Comparison of ENCODE assay signal across 18 mouse cellular contexts in the genomic region with DNA sequence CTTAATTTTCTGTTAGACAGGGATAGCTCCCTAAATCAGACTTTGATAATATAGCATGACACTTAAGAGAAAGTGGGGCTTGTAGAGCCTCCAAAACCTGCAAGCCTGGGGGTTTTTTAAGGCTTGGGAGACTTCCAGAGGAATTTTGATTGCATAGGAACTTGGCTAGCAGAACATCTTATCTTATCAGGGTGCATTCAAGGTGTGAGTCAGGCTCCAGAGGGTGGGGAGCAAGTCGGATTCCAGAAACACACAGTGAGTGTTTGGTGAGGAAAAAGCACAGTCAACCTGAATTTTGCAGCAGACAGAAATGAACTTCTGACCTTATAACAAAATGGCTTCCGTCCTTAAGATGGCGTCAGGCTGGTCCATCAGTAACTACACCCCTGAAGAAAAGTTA. TPM values are rescaled to one million over a fixed set of nuclear protein-coding genes. Genes with fewer than 3 reads are reported as not detected.
DNase-seq lines count a peak whose midpoint lies in the region; ATAC-seq and TF ChIP-seq lines count a peak whose summit lies in the region.
"Had no signal": no experiment of that assay in that cellular context is flagged by ENCODE, and none has a peak within 500 bp of the region (broad histone marks: within the 10 kb centered on the region; RNA-seq: fewer than 3 reads in every experiment).

No protein-coding gene starts in this region.

- H3K4me2 ChIP-seq in heart, postnatal 0 days (ENCODE audit: low read depth, low read length) = no peak overlapping the region
- H3K4me2 ChIP-seq in lung, embryonic 16.5 days (ENCODE audit: low read depth, low read length) = no peak overlapping the region
- H3K4me2 ChIP-seq in stomach, embryonic 15.5 days = no peak overlapping the region
- no peak overlapping the region for H3K4me2 ChIP-seq in forebrain, postnatal 0 days (ENCODE audit: low read depth)
- H3K4me2 ChIP-seq: embryonic facial prominence, embryonic 13.5 days; forebrain, embryonic 15.5 days; hindbrain, embryonic 14.5 days; kidney, embryonic 15.5 days; liver, embryonic 11.5 days had no signal

- 0 out of 2 replicates have a peak, but pooled peaks cover 4% of the 10 kb centered on the region for H3K4me1 ChIP-seq in heart, postnatal 0 days (ENCODE audit: control insufficient read depth, insufficient read depth)
- no peaks in the 10 kb centered on the region for H3K4me1 ChIP-seq in lung, embryonic 16.5 days (replicated peaks; ENCODE audit: control insufficient read depth, insufficient read depth, low read length)
- no peaks in the 10 kb centered on the region for H3K4me1 ChIP-seq in stomach, embryonic 15.5 days
- no peaks in the 10 kb centered on the region for H3K4me1 ChIP-seq in forebrain, postnatal 0 days (ENCODE audit: insufficient read depth)
- H3K4me1 ChIP-seq: embryonic facial prominence, embryonic 13.5 days; forebrain, embryonic 15.5 days had no signal

- no peak for ATAC-seq in heart, postnatal 0 days (ENCODE audit: insufficient read depth, low read depth)
- ATAC-seq in lung, embryonic 16.5 days (ENCODE audit: low read depth) = peak; percentile 44; the same call in 1 of the 2 replicates
- peak; percentile 77; the same call in 1 of the 2 replicates for ATAC-seq in stomach, embryonic 15.5 days (ENCODE audit: insufficient read depth, low FRiP score, low read depth)
- ATAC-seq in forebrain, postnatal 0 days = no peak
- ATAC-seq: forebrain, embryonic 15.5 days had no signal

- H3K9ac ChIP-seq in heart, postnatal 0 days (replicated peaks; ENCODE audit: low read depth, low read length) = no peak overlapping the region
- no peak overlapping the region for H3K9ac ChIP-seq in lung, embryonic 16.5 days (ENCODE audit: low read length)
- no peak overlapping the region for H3K9ac ChIP-seq in stomach, embryonic 15.5 days
- H3K9ac ChIP-seq in forebrain, postnatal 0 days = no peak overlapping the region
- H3K9ac ChIP-seq: embryonic facial prominence, embryonic 13.5 days; forebrain, embryonic 15.5 days; hindbrain, embryonic 14.5 days; kidney, embryonic 15.5 days had no signal

- H3K36me3 ChIP-seq in heart, postnatal 0 days (replicated peaks; ENCODE audit: control insufficient read depth, insufficient read depth, low read length) = no peaks in the 10 kb centered on the region
- no peaks in the 10 kb centered on the region for H3K36me3 ChIP-seq in lung, embryonic 16.5 days (ENCODE audit: control insufficient read depth, insufficient read depth, low read length)
- no peaks in the 10 kb centered on the region for H3K36me3 ChIP-seq in stomach, embryonic 15.5 days
- H3K36me3 ChIP-seq in forebrain, postnatal 0 days (ENCODE audit: insufficient read depth) = no peaks in the 10 kb centered on the region
- H3K36me3 ChIP-seq: embryonic facial prominence, embryonic 13.5 days; forebrain, embryonic 15.5 days; kidney, embryonic 15.5 days had no signal

- TF ChIP-seq EP300 in heart, postnatal 0 days (IDR thresholded peaks at IDR 0.05; ENCODE audit: low read depth) = no peak

- H3K27me3 ChIP-seq in heart, postnatal 0 days (ENCODE audit: control insufficient read depth, insufficient read depth, low read length) = no peaks in the 10 kb centered on the region
- no peaks in the 10 kb centered on the region for H3K27me3 ChIP-seq in lung, embryonic 16.5 days (ENCODE audit: control insufficient read depth, insufficient read depth, low read depth, low read length)
- H3K27me3 ChIP-seq in stomach, embryonic 15.5 days (replicated peaks) = no peaks in the 10 kb centered on the region
- H3K27me3 ChIP-seq in forebrain, postnatal 0 days (ENCODE audit: insufficient read depth, low read length) = no peaks in the 10 kb centered on the region
- H3K27me3 ChIP-seq: embryonic facial prominence, embryonic 13.5 days; forebrain, embryonic 15.5 days; kidney, embryonic 15.5 days had no signal

- DNase-seq in heart, postnatal 0 days (ENCODE audit: low spot score) = no peak
- DNase-seq in heart, postnatal 14 days = no peak
- DNase-seq in NIH3T3 (ENCODE audit: low read depth) = peak; percentile 66
- no peak for DNase-seq in forebrain, postnatal 0 days
- DNase-seq in spleen, adult 12 weeks (ENCODE audit: low spot score) = no peak
- DNase-seq: adrenal gland, adult 2 months; B cell, adult 2 months; cerebellum, adult 9-10 months; right cerebral cortex, postnatal 25 days; thymus, adult 18-20 months; thymus, postnatal 4 days had no signal

- no peaks in the 10 kb centered on the region for H3K9me3 ChIP-seq in heart, postnatal 0 days (replicated peaks; ENCODE audit: control insufficient read depth, low read length)
- no peaks in the 10 kb centered on the region for H3K9me3 ChIP-seq in lung, embryonic 16.5 days (ENCODE audit: control insufficient read depth, low read length)
- H3K9me3 ChIP-seq in stomach, embryonic 15.5 days = no peaks in the 10 kb centered on the region
- no peaks in the 10 kb centered on the region for H3K9me3 ChIP-seq in forebrain, postnatal 0 days (ENCODE audit: low read length)
- H3K9me3 ChIP-seq: embryonic facial prominence, embryonic 13.5 days; forebrain, embryonic 15.5 days; kidney, embryonic 15.5 days had no signal

- no peak overlapping the region for H3K4me3 ChIP-seq in heart, postnatal 0 days (ENCODE audit: low read depth, low read length)
- no peak overlapping the region for H3K4me3 ChIP-seq in lung, embryonic 16.5 days (ENCODE audit: low read length)
- H3K4me3 ChIP-seq in stomach, embryonic 15.5 days (replicated peaks) = no peak overlapping the region
- H3K4me3 ChIP-seq in forebrain, postnatal 0 days (ENCODE audit: low read depth, low read length) = no peak overlapping the region
- H3K4me3 ChIP-seq: embryonic facial prominence, embryonic 13.5 days; forebrain, embryonic 15.5 days; kidney, embryonic 15.5 days had no signal

- peak overlapping the region; percentile 34; the same call in 1 of the 2 replicates for H3K27ac ChIP-seq in heart, postnatal 0 days (ENCODE audit: low read depth)
- peak overlapping the region; percentile 43 for H3K27ac ChIP-seq in lung, embryonic 16.5 days (ENCODE audit: low read length)
- no peak overlapping the region for H3K27ac ChIP-seq in stomach, embryonic 15.5 days
- no peak overlapping the region for H3K27ac ChIP-seq in forebrain, postnatal 0 days (ENCODE audit: low read depth, low read length)
- H3K27ac ChIP-seq: embryonic facial prominence, embryonic 13.5 days; forebrain, embryonic 15.5 days; hindbrain, embryonic 14.5 days; kidney, embryonic 15.5 days had no signal

- no peak for TF ChIP-seq CTCF in heart, postnatal 0 days (IDR thresholded peaks at IDR 0.05; ENCODE audit: low read depth)
- TF ChIP-seq CTCF in forebrain, postnatal 0 days (IDR thresholded peaks at IDR 0.05; ENCODE audit: low read depth) = no peak

- intact Hi-C loops in heart, postnatal 14 days (cut with DNase I) = no loop called here

- WGBS in heart, postnatal 0 days = 46% methylated on average over 3 of the region's 3 CpGs
- WGBS in lung, embryonic 16.5 days = 47% methylated on average over 3 of the region's 3 CpGs
- 49% methylated on average over 3 of the region's 3 CpGs for WGBS in stomach, embryonic 15.5 days
- WGBS in forebrain, postnatal 0 days = 89% methylated on average over 3 of the region's 3 CpGs

RNA-seq across cellular contexts. Expression of gene Tnfrsf21, which starts 34.5 kb away (rescaled TPM):
- total RNA-seq in heart, postnatal 0 days (2014; rRNA removed; ENCODE audit: low replicate concordance) = 8.2 and 10.6 TPM in 2 replicates
- 5.8 and 6.3 TPM in 2 replicates for polyA plus RNA-seq in heart, postnatal 0 days (2015; fragmentation: Nextera tagmentation; extraction: Ambion mirVana)
- total RNA-seq in heart, postnatal 14 days (2021) = 10 to 100 TPM; 17.6 to 18.6 TPM
- 40.4 and 45.0 TPM in 2 replicates for polyA plus RNA-seq in lung, embryonic 16.5 days (2015; fragmentation: Nextera tagmentation; extraction: Ambion mirVana)
- 30.9 and 31.2 TPM in 2 replicates for polyA plus RNA-seq in stomach, embryonic 15.5 days (2015; fragmentation: Nextera tagmentation; extraction: Ambion mirVana)
- total RNA-seq in forebrain, postnatal 0 days (2014; rRNA removed) = 50.8 and 71.4 TPM in 2 replicates
- 58.9 and 73.7 TPM in 2 replicates for polyA plus RNA-seq in forebrain, postnatal 0 days (2015; fragmentation: Nextera tagmentation; extraction: Ambion mirVana)

Comparison
In these comparisons a context has a peak if more than half of its experiments do, and no peak if none do; other contexts are left out.
1. ATAC-seq: peak in lung, embryonic 16.5 days (single experiment) and stomach, embryonic 15.5 days (single experiment); none in heart, postnatal 0 days (single experiment) and forebrain, postnatal 0 days (single experiment).
2. H3K27ac ChIP-seq: peak in heart, postnatal 0 days (single experiment) and lung, embryonic 16.5 days (single experiment); none in stomach, embryonic 15.5 days (single experiment) and forebrain, postnatal 0 days (single experiment).